Mouse (Mus musculus) C2C12 (cell line): ENCODE measurements around the gene Rab8b.

Experiments
- CEBPB ChIP-seq: IDR thresholded peaks from one replicate; pipeline ENCODE4 v1.6.1; 2011; ENCODE audit warnings: low read depth, mild to moderate bottlenecking, control low read depth, moderate library complexity
- CTCF ChIP-seq: IDR thresholded peaks from one replicate; pipeline ENCODE4 v1.5.1; 2011; ENCODE audit not compliant: control insufficient read depth, insufficient read depth, insufficient read length
- MAX ChIP-seq: IDR thresholded peaks from one replicate; pipeline ENCODE4 v1.6.1; 2011; ENCODE audit warnings: mild to moderate bottlenecking, control low read depth
- MYOD1 ChIP-seq: IDR thresholded peaks from one replicate; pipeline ENCODE4 v1.6.1; 2011; ENCODE audit warnings: low read depth; ENCODE audit not compliant: control insufficient read depth, insufficient read length
- USF1 ChIP-seq: IDR thresholded peaks from one replicate; pipeline ENCODE4 v1.6.1; 2011; ENCODE audit warnings: low read depth, mild to moderate bottlenecking, control low read depth, moderate library complexity

DNA sequence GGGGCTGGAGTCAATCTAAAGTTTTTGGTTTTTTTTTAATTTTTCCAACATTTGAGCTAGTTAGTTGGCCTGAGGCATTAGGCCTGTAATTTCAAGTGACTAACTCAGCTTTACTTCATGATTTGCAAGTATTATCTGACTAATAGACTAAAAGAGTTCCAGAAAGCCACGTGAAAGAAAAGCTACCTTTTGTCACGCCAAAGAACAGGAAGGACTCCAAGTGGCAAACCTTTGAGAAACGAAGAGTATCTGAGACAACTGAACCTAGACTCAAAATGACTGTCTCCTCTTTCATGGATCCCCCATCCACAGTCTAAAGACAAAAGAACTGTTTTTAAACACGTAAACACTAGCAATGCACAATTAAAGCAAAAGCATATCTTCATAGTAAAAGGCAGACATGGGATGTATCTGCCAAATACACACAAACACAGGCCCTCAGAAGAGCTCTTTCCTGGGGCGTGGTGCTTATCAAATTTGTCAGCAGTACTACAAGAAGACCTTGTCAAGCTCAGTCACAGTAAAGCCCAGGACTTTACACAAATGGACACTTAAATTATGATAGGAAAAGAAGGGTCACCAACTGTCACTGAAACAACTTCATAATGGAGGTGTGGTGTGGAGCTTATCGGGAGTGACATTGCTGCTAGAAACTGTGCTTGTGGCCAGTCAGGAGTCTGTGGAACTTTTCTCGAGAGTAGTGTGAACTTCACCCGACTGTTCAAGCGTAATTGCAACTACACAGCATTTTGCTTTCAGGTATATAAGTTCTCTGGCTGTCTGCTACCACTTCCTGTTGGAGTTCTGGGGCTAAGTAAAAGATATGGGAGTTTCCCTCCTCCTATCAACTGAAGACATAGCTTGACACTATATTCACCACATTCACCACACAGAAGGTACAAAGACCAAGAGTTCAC, 3.4 kb downstream of the Rab8b start:
- TF ChIP-seq MYOD1 (no peak), MAX (no peak), CEBPB (no peak), CTCF (no peak), USF1 (no peak)
